Mouse (Mus musculus) ES-Bruce4 (cell line): Measurements from ENCODE around the gene 2410002F23Rik.
"Not testable (repeated sequence)": the region's sequence is repeated elsewhere in the genome, so short reads cannot be mapped to it uniquely, and the experiment has no call there.

Source experiments
- CTCF ChIP-seq: IDR thresholded peaks from one replicate; pipeline ENCODE4 v1.8.1; 2011; ENCODE audit warnings: low read depth, low read length
- EP300 ChIP-seq: IDR thresholded peaks from 2 replicates; pipeline ENCODE4 v1.6.1; 2011; ENCODE audit warnings: low read depth, low read length; ENCODE audit not compliant: insufficient read depth
- POLR2A ChIP-seq: IDR thresholded peaks from one replicate; pipeline ENCODE4 v1.8.1; 2011; ENCODE audit warnings: low read length; ENCODE audit not compliant: insufficient read depth

DNA sequence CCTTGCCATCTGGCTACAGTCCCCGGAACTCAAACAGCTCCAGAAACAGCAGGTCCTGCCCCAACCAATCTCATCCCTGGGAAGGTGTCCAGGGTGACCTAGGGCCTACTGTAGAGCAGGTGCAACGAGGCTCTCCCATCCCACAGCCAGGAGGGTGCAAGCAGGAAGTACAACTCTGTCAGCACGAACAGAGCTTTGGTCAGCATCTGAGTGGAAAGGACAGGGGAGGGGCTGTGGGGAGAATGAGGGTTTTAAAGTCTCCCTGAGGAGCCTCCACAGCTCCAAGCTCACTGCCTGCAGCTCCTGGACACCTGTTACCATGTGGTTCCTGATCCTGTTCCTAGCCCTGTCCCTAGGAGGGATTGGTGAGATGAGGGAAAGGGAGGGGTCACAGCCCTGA is 39.4 kb upstream of the 2410002F23Rik start, which contains the start of gene Klk1b4:
- not testable (repeated sequence) for TF ChIP-seq POLR2A, CTCF, EP300
